Mouse (Mus musculus) midbrain, embryonic 11.5 days (tissue): Measurements from ENCODE around the gene Tcerg1l. TPM values are rescaled to one million over a fixed set of nuclear protein-coding genes. Genes with fewer than 3 reads are reported as not detected.
A peak's percentile ranks its signal among the peaks of the same experiment; 100 is the strongest.

Source experiments
- ATAC-seq: fragments of 200-750 bp; cut with Nextera tagmentation; 2 replicates; pipeline ENCODE4 v1.8.0; 2017; ENCODE audit warnings: moderate TSS enrichment, moderate library complexity; ENCODE audit not compliant: low FRiP score
- DNase-seq: peaks from one replicate; pipeline ENCODE4 v3.0.0; 2015; ENCODE audit warnings: low spot score; ENCODE audit errors: missing footprints
- H3K27ac ChIP-seq: fragments of 300-500 bp; sonication (generic); 2 replicates; pipeline ENCODE4 v1.5.1; 2014; ENCODE audit warnings: low read depth, low read length
- H3K27me3 ChIP-seq: fragments of 300-500 bp; sonication (generic); 2 replicates; pipeline ENCODE4 v1.6.1; 2014; ENCODE audit warnings: mild to moderate bottlenecking, low read length, moderate library complexity, mixed read lengths; ENCODE audit not compliant: control insufficient read depth, insufficient read depth
- H3K36me3 ChIP-seq: fragments of 300-500 bp; sonication (generic); 2 replicates; pipeline ENCODE4 v1.6.1; 2014; ENCODE audit warnings: mild to moderate bottlenecking, low read length, moderate library complexity, mixed read lengths; ENCODE audit not compliant: control insufficient read depth, insufficient read depth
- H3K4me1 ChIP-seq: fragments of 300-500 bp; sonication (generic); 2 replicates; pipeline ENCODE4 v1.6.1; 2014; ENCODE audit warnings: low read length; ENCODE audit not compliant: control insufficient read depth, insufficient read depth
- H3K4me2 ChIP-seq: fragments of 300-500 bp; sonication (generic); 2 replicates; pipeline ENCODE4 v1.6.1; 2014; ENCODE audit warnings: mild to moderate bottlenecking, moderate library complexity
- H3K4me3 ChIP-seq: fragments of 300-500 bp; sonication (generic); 2 replicates; pipeline ENCODE4 v1.5.1; 2014; ENCODE audit warnings: low read depth, low read length
- H3K9ac ChIP-seq: fragments of 300-500 bp; sonication (generic); 2 replicates; pipeline ENCODE4 v1.6.1; 2014; ENCODE audit warnings: low read length
- H3K9me3 ChIP-seq: fragments of 300-500 bp; sonication (generic); 2 replicates; pipeline ENCODE4 v1.6.1; 2016; ENCODE audit warnings: low read length; ENCODE audit not compliant: control insufficient read depth
- WGBS: fragments of 180-500 bp; shearing (Covaris S2); extraction: QIAGEN DNeasy Blood & Tissue Kit; methylation state at CpG from one replicate; pipeline ENCODE4 v1.1.7; 2014; 5-methylcytosine and 5-hydroxymethylcytosine counted together
- polyA plus RNA-seq: library from polyadenylated mRNA; unstranded; fragments of >200 nt; fragmentation: Nextera tagmentation; extraction: Ambion mirVana; gene quantifications from 2 replicates; pipeline ENCODE4 v1.2.1, GENCODE M21; 2014

The Tcerg1l gene
- polyA plus RNA-seq, 1 experiment from 2014 or later = 3.5 TPM

GRCm38 (mm10) chr7:138400506-138401272 is 3.2 kb upstream of the Tcerg1l start:
- H3K27me3 ChIP-seq = peaks cover 6% of the 10 kb centered on the region
- H3K9ac ChIP-seq = no peak overlapping the region
- 86% methylated on average over 8 of the region's 8 CpGs for WGBS
- H3K36me3 ChIP-seq = no peaks in the 10 kb centered on the region
- no peak overlapping the region for H3K4me3 ChIP-seq
- peaks cover 3% of the 10 kb centered on the region; the same call in 1 of the 2 replicates for H3K4me1 ChIP-seq
- no peak overlapping the region for H3K27ac ChIP-seq
- no peak for ATAC-seq
- no peak for DNase-seq
- H3K4me2 ChIP-seq = no peak overlapping the region
- no peaks in the 10 kb centered on the region for H3K9me3 ChIP-seq

- Histone ChIP-seq H3K4me1 (peaks cover 3% of the 10 kb centered on the region; the same call in 1 of the 2 replicates), H3K27ac (no peak overlapping the region), H3K36me3 (no peaks in the 10 kb centered on the region), H3K9ac (peak overlapping the region; percentile 61), H3K4me3 (peak overlapping the region; percentile 63), H3K4me2 (peak overlapping the region; percentile 100), H3K9me3 (no peaks in the 10 kb centered on the region), H3K27me3 (peaks cover 6% of the 10 kb centered on the region)
- peak; percentile 82 for ATAC-seq
- DNase-seq = peak; percentile 98
- 2% methylated on average over 21 of the region's 21 CpGs for WGBS
These were observed 758 bp upstream of the Tcerg1l start for GRCm38 (mm10) chr7:138398182-138398793.

- Histone ChIP-seq H3K4me2 (peak overlapping the region; percentile 100), H3K9ac (peak overlapping the region; percentile 61), H3K27ac (no peak overlapping the region), H3K4me1 (peaks cover 3% of the 10 kb centered on the region; the same call in 1 of the 2 replicates), H3K9me3 (no peaks in the 10 kb centered on the region), H3K27me3 (peaks cover 6% of the 10 kb centered on the region), H3K4me3 (peak overlapping the region; percentile 63), H3K36me3 (no peaks in the 10 kb centered on the region)
- ATAC-seq (peak; percentile 49), DNase-seq (peak; percentile 93)
- WGBS = under 1% methylated on average over 40 of the region's 41 CpGs
These were observed 556 bp downstream of the Tcerg1l start for GRCm38 (mm10) chr7:138396863-138397484.

GRCm38 (mm10) chr7:138396109-138396862 is 1.2 kb downstream of the Tcerg1l start:
- ATAC-seq = no peak
- DNase-seq = peak; percentile 91
- no peak overlapping the region for H3K9ac ChIP-seq
- no peaks in the 10 kb centered on the region for H3K36me3 ChIP-seq
- no peaks in the 10 kb centered on the region for H3K9me3 ChIP-seq
- H3K27ac ChIP-seq = no peak overlapping the region
- H3K4me2 ChIP-seq = peak overlapping the region; percentile 100
- H3K4me1 ChIP-seq = peaks cover 3% of the 10 kb centered on the region; the same call in 1 of the 2 replicates
- peaks cover 6% of the 10 kb centered on the region for H3K27me3 ChIP-seq
- H3K4me3 ChIP-seq = peak overlapping the region; percentile 63; the same call in 1 of the 2 replicates
- 47% methylated on average over 13 of the region's 13 CpGs for WGBS

- Histone ChIP-seq H3K4me2 (no peak overlapping the region), H3K4me1 (no peaks in the 10 kb centered on the region), H3K27me3 (no peaks in the 10 kb centered on the region), H3K9ac (no peak overlapping the region), H3K9me3 (no peaks in the 10 kb centered on the region), H3K4me3 (no peak overlapping the region), H3K36me3 (no peaks in the 10 kb centered on the region), H3K27ac (no peak overlapping the region)
- ATAC-seq (no peak), DNase-seq (no peak)
- WGBS = 89% methylated on average over 6 of the region's 6 CpGs
These were observed 7.6 kb downstream of the Tcerg1l start for GRCm38 (mm10) chr7:138389941-138390340.

GRCm38 (mm10) chr7:138389071-138389470 is 8.5 kb downstream of the Tcerg1l start:
- no peak overlapping the region for H3K9ac ChIP-seq
- 77% methylated on average over 3 of the region's 3 CpGs for WGBS
- no peaks in the 10 kb centered on the region for H3K27me3 ChIP-seq
- ATAC-seq (no peak), DNase-seq (peak; percentile 37)
- H3K9me3 ChIP-seq = no peaks in the 10 kb centered on the region
- no peaks in the 10 kb centered on the region for H3K4me1 ChIP-seq
- H3K36me3 ChIP-seq = no peaks in the 10 kb centered on the region
- no peak overlapping the region for H3K4me3 ChIP-seq
- no peak overlapping the region for H3K27ac ChIP-seq
- no peak overlapping the region for H3K4me2 ChIP-seq

GRCm38 (mm10) chr7:138379221-138379620 is 18.3 kb downstream of the Tcerg1l start:
- no peak overlapping the region for H3K4me2 ChIP-seq
- peak; percentile 6 for DNase-seq
- no peaks in the 10 kb centered on the region for H3K9me3 ChIP-seq
- H3K9ac ChIP-seq = no peak overlapping the region
- no peaks in the 10 kb centered on the region for H3K36me3 ChIP-seq
- no peak overlapping the region for H3K4me3 ChIP-seq
- ATAC-seq = no peak
- H3K27ac ChIP-seq = no peak overlapping the region
- no peaks in the 10 kb centered on the region for H3K4me1 ChIP-seq
- WGBS = 65% methylated on average over 3 of the region's 3 CpGs
- H3K27me3 ChIP-seq = no peaks in the 10 kb centered on the region

- no peak overlapping the region for H3K4me2 ChIP-seq
- DNase-seq (peak; percentile 26), ATAC-seq (no peak)
- H3K27ac ChIP-seq = no peak overlapping the region
- no peak overlapping the region for H3K9ac ChIP-seq
- H3K4me3 ChIP-seq = no peak overlapping the region
- H3K36me3 ChIP-seq = no peaks in the 10 kb centered on the region
- no peaks in the 10 kb centered on the region for H3K9me3 ChIP-seq
- H3K4me1 ChIP-seq = no peaks in the 10 kb centered on the region
- 91% methylated on average over 4 of the region's 4 CpGs for WGBS
- no peaks in the 10 kb centered on the region for H3K27me3 ChIP-seq
These were observed 19.0 kb downstream of the Tcerg1l start for GRCm38 (mm10) chr7:138378546-138378945.
